Mouse (Mus musculus): ENCODE data around the gene Ilf3. TPM values are rescaled to one million over a fixed set of nuclear protein-coding genes. Genes with fewer than 3 reads are reported as not detected.

The Ilf3 gene
- polyA plus RNA-seq, 2 experiments = 28.2 to 33.5 TPM

DNA sequence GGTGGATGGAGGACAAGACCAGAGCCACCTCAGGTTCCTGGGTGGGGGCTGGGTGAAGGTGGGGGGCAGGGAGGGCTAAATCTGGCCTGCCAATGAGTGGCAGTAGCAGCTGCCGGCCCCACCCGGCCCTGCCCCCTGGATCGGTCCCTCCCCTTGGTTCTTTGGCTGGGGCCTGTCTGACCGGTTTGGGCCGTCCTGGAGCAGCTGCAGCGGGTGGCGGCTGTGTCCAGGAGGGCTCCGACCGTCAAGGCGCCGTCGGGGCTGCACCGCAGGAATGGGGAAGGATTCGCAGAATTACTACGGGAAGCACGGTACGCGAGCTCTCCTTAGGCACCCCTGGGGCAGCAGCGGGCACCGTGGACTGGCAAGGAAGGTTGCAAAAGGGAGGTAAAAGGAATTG, 30.0 kb upstream of the Ilf3 start:
- TF ChIP-seq EP300 (IDR thresholded peaks at IDR 0.05; ENCODE audit: low read depth) (no peak), CTCF (IDR thresholded peaks at IDR 0.05; ENCODE audit: low read depth) (no peak)
- DNase-seq (ENCODE audit: low read depth in 3 of 3, low spot score in 3 of 3) = no peak
- Histone ChIP-seq H3K4me1 (replicated peaks; ENCODE audit: control insufficient read depth in 2 of 2, insufficient read depth in 2 of 2, low read length in 1 of 2) (peaks cover 0 to 1% of the 10 kb centered on the region in 2 experiments; a peak in 1 of 4 replicates), H3K4me2 (ENCODE audit: low read depth) (no peak overlapping the region), H3K9me3 (ENCODE audit: control insufficient read depth, low read length) (no peaks in the 10 kb centered on the region), H3K27ac (no peak overlapping the region), H3K9ac (replicated peaks) (no peak overlapping the region), H3K4me3 (ENCODE audit: insufficient read depth in 1 of 2, low read depth in 2 of 2, low read length in 2 of 2) (no peak overlapping the region), H3K36me3 (replicated peaks; ENCODE audit: control insufficient read depth, insufficient read depth, low read depth) (no peaks in the 10 kb centered on the region), H3K27me3 (ENCODE audit: control insufficient read depth, insufficient read depth, low read length) (no peaks in the 10 kb centered on the region)
- 63% methylated on average over 20 of the region's 20 CpGs for WGBS (ENCODE audit: insufficient replicate concordance)
- ATAC-seq (ENCODE audit: insufficient read depth) = no peak

DNA sequence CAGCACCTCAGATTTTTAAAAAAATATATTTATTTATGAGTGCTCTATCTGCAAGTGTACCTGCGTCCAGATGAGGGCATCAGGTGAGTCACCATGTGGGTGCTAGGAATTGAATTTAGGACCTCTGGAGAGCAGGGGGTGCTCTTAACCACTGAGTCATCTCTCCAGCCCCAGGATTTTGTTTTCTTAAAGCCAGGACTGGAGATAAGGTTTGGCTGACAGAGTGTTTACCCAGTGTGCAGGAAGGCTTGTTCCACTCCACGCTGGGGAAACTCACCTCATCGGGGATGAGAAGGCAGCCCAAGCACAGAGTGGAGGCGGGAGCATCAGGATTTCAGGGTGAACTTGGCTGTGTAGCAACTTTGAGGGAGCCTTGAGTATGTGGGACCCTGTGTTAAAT, 27.3 kb upstream of the Ilf3 start:
- no peak for ATAC-seq (ENCODE audit: insufficient read depth)
- Histone ChIP-seq H3K4me1 (replicated peaks; ENCODE audit: control insufficient read depth in 2 of 2, insufficient read depth in 2 of 2, low read length in 1 of 2) (no peaks in the 10 kb centered on the region), H3K4me3 (ENCODE audit: insufficient read depth in 1 of 2, low read depth in 2 of 2, low read length in 2 of 2) (no peak overlapping the region), H3K9ac (replicated peaks) (no peak overlapping the region), H3K27ac (no peak overlapping the region), H3K9me3 (ENCODE audit: control insufficient read depth, low read length) (no peaks in the 10 kb centered on the region), H3K27me3 (ENCODE audit: control insufficient read depth, insufficient read depth, low read length) (no peaks in the 10 kb centered on the region), H3K4me2 (ENCODE audit: low read depth) (no peak overlapping the region), H3K36me3 (replicated peaks; ENCODE audit: control insufficient read depth, insufficient read depth, low read depth) (no peaks in the 10 kb centered on the region)
- DNase-seq (ENCODE audit: low read depth in 3 of 3, low spot score in 3 of 3) = no peak
- 52% methylated on average over 4 of the region's 4 CpGs for WGBS (ENCODE audit: insufficient replicate concordance)
- TF ChIP-seq EP300 (IDR thresholded peaks at IDR 0.05; ENCODE audit: low read depth) (no peak), CTCF (IDR thresholded peaks at IDR 0.05; ENCODE audit: low read depth) (no peak)

DNA sequence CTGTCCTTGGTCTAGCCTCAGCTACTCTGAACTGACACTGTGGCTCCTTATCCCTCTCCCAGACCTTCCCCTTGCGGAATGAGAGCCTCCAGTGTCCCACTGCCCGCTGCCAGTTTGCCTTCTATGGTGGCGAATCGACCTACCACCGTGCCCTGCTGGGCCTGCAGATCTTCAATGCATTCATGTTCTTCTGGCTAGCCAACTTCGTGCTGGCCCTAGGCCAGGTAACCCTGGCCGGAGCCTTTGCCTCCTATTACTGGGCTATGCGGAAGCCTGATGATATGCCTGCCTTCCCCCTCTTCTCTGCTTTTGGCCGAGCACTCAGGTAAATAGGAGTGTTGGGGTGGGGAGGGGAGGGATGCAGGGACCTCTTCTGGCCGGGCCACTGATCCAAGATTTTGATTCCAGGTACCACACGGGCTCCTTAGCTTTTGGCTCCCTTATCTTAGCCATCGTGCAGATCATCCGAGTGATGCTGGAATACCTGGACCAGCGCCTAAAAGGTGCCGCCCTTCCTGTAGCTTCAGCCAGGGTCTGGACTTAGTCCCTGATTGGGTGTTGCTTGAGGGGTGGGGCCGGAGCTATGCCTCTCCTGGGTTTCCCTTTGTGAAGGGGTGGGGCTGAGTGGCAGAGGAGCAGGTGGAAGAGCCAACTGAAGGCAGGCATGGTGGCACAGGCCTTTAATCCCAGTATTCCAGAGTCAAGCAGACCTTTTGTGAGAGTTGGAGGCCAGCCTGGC, 20.9 kb upstream of the Ilf3 start:
- H3K27ac ChIP-seq = no peak overlapping the region
- no peak overlapping the region for H3K4me3 ChIP-seq (ENCODE audit: insufficient read depth in 1 of 2, low read depth in 2 of 2, low read length in 2 of 2)
- ATAC-seq (ENCODE audit: insufficient read depth) (no peak), DNase-seq (ENCODE audit: low read depth in 3 of 3, low spot score in 3 of 3) (no peak)
- WGBS (ENCODE audit: insufficient replicate concordance) = 81% methylated on average over 16 of the region's 16 CpGs
- H3K4me1 ChIP-seq (replicated peaks; ENCODE audit: control insufficient read depth in 2 of 2, insufficient read depth in 2 of 2, low read length in 1 of 2) = 0 out of 4 replicates have a peak, but pooled peaks cover 0 to 1% of the 10 kb centered on the region in 2 experiments
- H3K4me2 ChIP-seq (ENCODE audit: low read depth) = no peak overlapping the region
- H3K36me3 ChIP-seq (replicated peaks; ENCODE audit: control insufficient read depth, insufficient read depth, low read depth) = no peaks in the 10 kb centered on the region
- H3K9me3 ChIP-seq (ENCODE audit: control insufficient read depth, low read length) = no peaks in the 10 kb centered on the region
- H3K9ac ChIP-seq (replicated peaks) = no peak overlapping the region
- TF ChIP-seq CTCF (IDR thresholded peaks at IDR 0.05; ENCODE audit: low read depth) (no peak), EP300 (IDR thresholded peaks at IDR 0.05; ENCODE audit: low read depth) (no peak)
- H3K27me3 ChIP-seq (ENCODE audit: control insufficient read depth, insufficient read depth, low read length) = no peaks in the 10 kb centered on the region

DNA sequence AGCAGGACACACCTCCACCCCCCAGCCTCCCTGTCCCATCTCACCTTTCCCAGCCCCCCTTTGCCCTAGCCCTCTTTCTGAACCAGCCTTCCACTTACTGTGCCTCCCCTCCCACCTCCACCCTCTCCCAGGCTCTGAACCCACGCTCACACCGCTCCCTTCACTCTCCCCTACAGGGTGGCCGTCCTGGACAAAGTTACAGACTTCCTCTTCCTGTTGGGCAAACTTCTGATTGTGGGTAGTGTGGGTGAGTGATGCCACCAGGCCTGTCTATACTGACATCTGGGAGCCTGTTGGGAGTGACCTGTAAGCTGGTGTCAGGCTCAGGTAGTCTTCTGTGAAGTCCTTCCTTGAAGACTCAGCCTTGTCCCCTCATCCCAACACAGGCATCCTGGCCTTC, 19.5 kb upstream of the Ilf3 start:
- Histone ChIP-seq H3K4me1 (replicated peaks; ENCODE audit: control insufficient read depth in 2 of 2, insufficient read depth in 2 of 2, low read length in 1 of 2) (0 out of 4 replicates have a peak, but pooled peaks cover 1 to 5% of the 10 kb centered on the region in 2 experiments), H3K4me2 (ENCODE audit: low read depth) (no peak overlapping the region), H3K9ac (replicated peaks) (no peak overlapping the region), H3K36me3 (replicated peaks; ENCODE audit: control insufficient read depth, insufficient read depth, low read depth) (no peaks in the 10 kb centered on the region), H3K27ac (no peak overlapping the region), H3K4me3 (ENCODE audit: insufficient read depth in 1 of 2, low read depth in 2 of 2, low read length in 2 of 2) (no peak overlapping the region), H3K9me3 (ENCODE audit: control insufficient read depth, low read length) (no peaks in the 10 kb centered on the region), H3K27me3 (ENCODE audit: control insufficient read depth, insufficient read depth, low read length) (no peaks in the 10 kb centered on the region)
- DNase-seq (ENCODE audit: low read depth in 3 of 3, low spot score in 3 of 3) = no peak
- TF ChIP-seq EP300 (IDR thresholded peaks at IDR 0.05; ENCODE audit: low read depth) (no peak), CTCF (IDR thresholded peaks at IDR 0.05; ENCODE audit: low read depth) (no peak)
- no peak for ATAC-seq (ENCODE audit: insufficient read depth)
- WGBS (ENCODE audit: insufficient replicate concordance) = 58% methylated on average over 3 of the region's 3 CpGs

DNA sequence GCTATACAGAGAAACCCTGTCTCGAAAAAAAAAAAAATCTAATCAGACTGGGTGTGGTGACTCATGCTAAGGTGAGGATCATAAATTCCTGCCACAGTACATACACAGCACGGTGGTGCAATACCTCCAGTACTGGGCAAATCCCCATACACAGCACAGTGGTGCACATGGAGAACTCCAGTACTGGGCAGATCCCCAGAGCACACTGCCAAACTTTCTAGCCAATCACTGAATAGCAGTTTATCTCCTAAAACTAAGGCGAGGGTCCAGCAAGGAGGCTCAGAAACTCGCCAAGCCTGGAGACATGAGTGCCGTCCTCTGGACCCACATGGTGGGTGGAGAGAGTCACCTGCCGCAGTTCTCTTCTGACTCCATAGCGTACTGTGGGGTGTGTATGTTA, 16.5 kb upstream of the Ilf3 start:
- Histone ChIP-seq H3K9ac (replicated peaks) (no peak overlapping the region), H3K4me2 (ENCODE audit: low read depth) (no peak overlapping the region), H3K4me1 (replicated peaks; ENCODE audit: control insufficient read depth in 2 of 2, insufficient read depth in 2 of 2, low read length in 1 of 2) (0 out of 4 replicates have a peak, but pooled peaks cover 1 to 5% of the 10 kb centered on the region in 2 experiments), H3K27me3 (ENCODE audit: control insufficient read depth, insufficient read depth, low read length) (no peaks in the 10 kb centered on the region), H3K4me3 (ENCODE audit: insufficient read depth in 1 of 2, low read depth in 2 of 2, low read length in 2 of 2) (no peak overlapping the region), H3K27ac (no peak overlapping the region), H3K9me3 (ENCODE audit: control insufficient read depth, low read length) (no peaks in the 10 kb centered on the region), H3K36me3 (replicated peaks; ENCODE audit: control insufficient read depth, insufficient read depth, low read depth) (no peaks in the 10 kb centered on the region)
- 61% methylated on average over 7 of the region's 7 CpGs for WGBS (ENCODE audit: insufficient replicate concordance)
- no peak for DNase-seq (ENCODE audit: low read depth in 3 of 3, low spot score in 3 of 3)
- no peak for ATAC-seq (ENCODE audit: insufficient read depth)
- TF ChIP-seq EP300 (IDR thresholded peaks at IDR 0.05; ENCODE audit: low read depth) = no peak
- TF ChIP-seq CTCF (IDR thresholded peaks at IDR 0.05; ENCODE audit: low read depth) = no peak

Data from liver, embryonic 14.5 days (tissue).